In the genomic region with DNA sequence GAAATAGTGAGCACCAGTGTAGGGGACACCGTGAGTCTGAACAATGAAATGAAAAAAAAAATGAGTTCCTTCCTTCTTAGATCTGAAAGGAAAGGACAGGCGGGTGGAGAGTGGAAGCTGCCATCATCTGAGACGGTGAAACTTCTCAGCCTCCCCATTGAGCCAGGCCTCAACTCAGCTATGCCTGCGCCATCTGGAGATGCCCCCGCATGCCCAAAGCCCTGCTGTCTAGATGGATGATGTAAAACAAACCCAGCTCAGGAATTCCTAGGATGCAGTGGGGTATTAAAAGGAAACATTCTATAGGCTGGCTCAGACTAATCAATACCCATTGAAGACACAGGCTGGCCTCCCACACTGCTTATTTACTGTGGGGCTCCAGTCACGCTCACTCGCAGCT, we compare ENCODE assay signal across 21 mouse cellular contexts.
DNase-seq lines count a peak whose midpoint lies in the region; ATAC-seq and TF ChIP-seq lines count a peak whose summit lies in the region.
"Had no signal": no experiment of that assay in that cellular context is flagged by ENCODE, and none has a peak within 500 bp of the region (broad histone marks: within the 10 kb centered on the region; RNA-seq: fewer than 3 reads in every experiment).

No protein-coding gene starts in this region.

- H3K4me2 ChIP-seq in stomach, postnatal 0 days (replicated peaks; ENCODE audit: low read depth): no peak overlapping the region
- H3K4me2 ChIP-seq: forebrain, embryonic 13.5 days; neural tube, embryonic 15.5 days had no signal

- H3K27ac ChIP-seq in stomach, postnatal 0 days (replicated peaks): no peak overlapping the region
- H3K27ac ChIP-seq: embryonic facial prominence, embryonic 10.5 days; forebrain, embryonic 13.5 days; gastrocnemius, adult 2 months; heart, embryonic 10.5 days; liver, embryonic 14.5 days; neural tube, embryonic 15.5 days had no signal

- intact Hi-C loops in heart, postnatal 10 days (cut with DNase I): no loop called here

- no peak overlapping the region for H3K9ac ChIP-seq in stomach, postnatal 0 days (ENCODE audit: low read length)
- H3K9ac ChIP-seq: forebrain, embryonic 13.5 days; liver, embryonic 14.5 days; neural tube, embryonic 15.5 days had no signal

- no peaks in the 10 kb centered on the region for H3K9me3 ChIP-seq in stomach, postnatal 0 days (ENCODE audit: control insufficient read depth, low read length)
- H3K9me3 ChIP-seq: embryonic facial prominence, embryonic 10.5 days; forebrain, embryonic 13.5 days; heart, embryonic 10.5 days; neural tube, embryonic 15.5 days had no signal

- H3K36me3 ChIP-seq in stomach, postnatal 0 days (ENCODE audit: control insufficient read depth, insufficient read depth, low read length): no peaks in the 10 kb centered on the region
- H3K36me3 ChIP-seq: embryonic facial prominence, embryonic 10.5 days; neural tube, embryonic 15.5 days had no signal

- WGBS in stomach, postnatal 0 days: 66% methylated on average over 7 of the region's 7 CpGs

- peak; percentile 75 for ATAC-seq in frontal cortex, adult (ENCODE audit: low TSS enrichment)
- ATAC-seq in stomach, postnatal 0 days (ENCODE audit: low FRiP score, low TSS enrichment): no peak
- ATAC-seq: forebrain, embryonic 13.5 days had no signal

- no peak for TF ChIP-seq EP300 in stomach, postnatal 0 days (optimal IDR thresholded peaks at IDR 0.05)

- TF ChIP-seq CTCF in stomach, postnatal 0 days (IDR thresholded peaks at IDR 0.05; ENCODE audit: low read depth): no peak

- no peak for DNase-seq in frontal cortex, postnatal 14 days (ENCODE audit: low spot score in 2 of 2)
- peak; percentile 49 for DNase-seq in layer of hippocampus, adult 11-12 months (ENCODE audit: low spot score)
- no peak for DNase-seq in layer of hippocampus, adult 9-10 months (ENCODE audit: low spot score)
- peak; percentile 62 for DNase-seq in right cerebral cortex, adult 18-20 months
- DNase-seq in right cerebral cortex, postnatal 36 days (ENCODE audit: low spot score in 2 of 2): no peak
- no peak for DNase-seq in heart, postnatal 10 days
- no peak for DNase-seq in stomach, postnatal 0 days (ENCODE audit: low spot score)
- DNase-seq: adrenal gland, postnatal 25 days; B cell, adult 2 months; cerebellum, adult 18-20 months; gastrocnemius, adult 2 months; kidney, adult 2 months; midbrain, embryonic 14.5 days; right cerebral cortex, postnatal 4 days; thymus, postnatal 14 days had no signal

- H3K4me1 ChIP-seq in stomach, postnatal 0 days (replicated peaks; ENCODE audit: control insufficient read depth, insufficient read depth): no peaks in the 10 kb centered on the region

- H3K27me3 ChIP-seq in stomach, postnatal 0 days (ENCODE audit: control insufficient read depth, insufficient read depth, low read length): no peaks in the 10 kb centered on the region
- H3K27me3 ChIP-seq: neural tube, embryonic 15.5 days had no signal

- H3K4me3 ChIP-seq in stomach, postnatal 0 days (ENCODE audit: low read depth, low read length): no peak overlapping the region
- H3K4me3 ChIP-seq: embryonic facial prominence, embryonic 10.5 days; forebrain, embryonic 13.5 days; gastrocnemius, adult 2 months; heart, embryonic 10.5 days; neural tube, embryonic 15.5 days had no signal

Comparison
In these comparisons a context has a peak if more than half of its experiments do, and no peak if none do; other contexts are left out.
1. DNase-seq: peak in layer of hippocampus, adult 11-12 months (single experiment) and right cerebral cortex, adult 18-20 months (single experiment); none in frontal cortex, postnatal 14 days (0 of 2), layer of hippocampus, adult 9-10 months (single experiment), right cerebral cortex, postnatal 36 days (0 of 2), heart, postnatal 10 days (0 of 2) and stomach, postnatal 0 days (single experiment).